Mouse (Mus musculus): ENCODE measurements at regions not wholly inside any gene's neighbourhood (a gene's known extent, or its start where the extent isn't known, plus 50 kb on each side); places are given as distances from the start of the nearest gene placed in this dataset.
"Not testable (repeated sequence)": the region's sequence is repeated elsewhere in the genome, so short reads cannot be mapped to it uniquely, and the experiment has no call there.

DNA sequence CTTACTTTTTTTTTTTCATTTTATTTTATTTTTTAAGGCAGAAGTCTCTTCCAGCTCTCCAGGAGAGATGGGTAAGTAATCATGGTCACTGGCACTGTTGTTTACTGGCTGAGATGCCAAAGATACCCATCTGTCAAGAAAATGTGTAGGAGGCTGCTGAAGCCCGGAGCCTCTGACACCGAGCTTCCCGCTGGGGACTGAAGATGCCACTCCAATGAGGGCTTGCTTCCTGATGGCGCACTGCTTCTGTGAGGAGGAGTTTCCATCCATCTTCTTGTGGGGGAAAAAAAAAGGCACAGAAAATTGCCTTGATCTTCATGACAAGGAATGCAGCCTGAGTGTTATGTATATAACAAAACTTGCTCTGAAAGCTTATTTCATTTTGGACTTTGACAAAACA, 418.2 kb upstream of the Igfbp7 start:
- no peak for DNase-seq (ENCODE audit: low spot score)
- intact Hi-C loops (cut with DNase I), result no loop called here

DNA sequence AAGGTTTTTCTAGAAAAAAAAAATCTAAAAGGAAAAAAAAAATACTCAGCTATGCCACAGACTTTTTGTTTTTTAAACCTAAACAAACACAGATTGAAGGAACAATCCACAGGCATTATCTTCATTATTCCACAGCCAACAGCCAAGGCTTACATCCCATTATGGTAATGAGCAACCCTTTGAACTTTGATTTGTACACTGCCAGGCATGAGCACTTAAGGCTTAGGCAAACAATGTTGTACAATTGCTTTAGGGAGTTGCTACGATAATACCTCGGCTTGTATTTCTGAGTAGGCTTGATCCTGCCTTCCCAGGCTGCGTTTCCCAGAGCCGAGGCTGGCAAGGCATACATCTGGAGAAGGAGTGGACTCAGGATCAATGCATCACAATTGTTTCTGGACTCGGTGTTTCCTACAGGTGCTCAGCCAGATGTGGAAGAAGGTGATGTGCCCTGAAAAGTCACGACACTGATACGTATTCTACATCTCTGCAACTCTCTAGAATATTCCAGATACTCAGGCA, 409.0 kb upstream of the Igfbp7 start:
- no peak for DNase-seq (ENCODE audit: low spot score)
- intact Hi-C loops (cut with DNase I), result no loop called here

DNA sequence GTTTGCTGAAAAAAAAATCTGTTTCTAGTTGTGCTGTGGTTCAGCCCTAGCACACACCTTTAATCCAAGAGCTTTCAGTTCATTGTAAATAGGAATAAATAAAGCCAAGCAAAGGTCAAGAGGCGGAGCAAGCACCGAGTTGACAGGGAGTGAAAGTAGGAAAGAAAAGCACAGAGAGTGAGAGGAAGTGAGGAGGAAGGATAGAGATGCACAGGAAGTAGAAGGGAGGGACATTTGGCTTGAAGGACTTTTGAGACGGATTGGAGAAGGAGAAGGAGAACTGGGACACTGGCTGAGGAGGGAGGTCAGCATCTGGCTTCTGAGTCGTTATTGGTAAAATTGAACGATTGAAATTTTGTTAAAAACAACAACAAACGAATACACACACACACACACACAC, 402.0 kb upstream of the Igfbp7 start:
- intact Hi-C loops (cut with DNase I), result loop anchor here (10.0 kb wide), 1 partner anchor 345 kb away; no protein-coding TSS in a partner anchor
- no peak for DNase-seq (ENCODE audit: low spot score)

DNA sequence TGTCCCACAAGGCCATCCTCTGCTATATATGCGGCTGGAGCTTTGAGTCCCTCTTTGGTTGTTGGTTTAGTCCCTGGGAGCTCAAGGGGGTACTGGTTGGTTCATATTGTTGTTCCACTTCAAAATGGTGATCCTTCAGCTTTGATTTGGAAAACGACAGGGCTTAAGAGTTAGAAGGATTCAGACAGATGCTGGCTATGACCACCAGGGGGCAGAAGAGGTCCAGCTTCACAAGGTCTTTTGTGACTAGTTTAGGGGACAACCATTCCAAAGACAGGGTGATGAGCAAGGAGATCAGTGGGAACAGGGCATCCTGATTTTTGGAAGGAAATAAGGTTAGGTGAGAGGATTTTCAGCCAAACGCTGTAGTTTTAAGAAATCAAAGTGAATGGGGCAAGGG, 399.9 kb upstream of the Igfbp7 start:
- intact Hi-C loops (cut with DNase I), result loop anchor here (10.0 kb wide), 1 partner anchor 343 kb away; no protein-coding TSS in a partner anchor
- no peak for DNase-seq (ENCODE audit: low spot score)

DNA sequence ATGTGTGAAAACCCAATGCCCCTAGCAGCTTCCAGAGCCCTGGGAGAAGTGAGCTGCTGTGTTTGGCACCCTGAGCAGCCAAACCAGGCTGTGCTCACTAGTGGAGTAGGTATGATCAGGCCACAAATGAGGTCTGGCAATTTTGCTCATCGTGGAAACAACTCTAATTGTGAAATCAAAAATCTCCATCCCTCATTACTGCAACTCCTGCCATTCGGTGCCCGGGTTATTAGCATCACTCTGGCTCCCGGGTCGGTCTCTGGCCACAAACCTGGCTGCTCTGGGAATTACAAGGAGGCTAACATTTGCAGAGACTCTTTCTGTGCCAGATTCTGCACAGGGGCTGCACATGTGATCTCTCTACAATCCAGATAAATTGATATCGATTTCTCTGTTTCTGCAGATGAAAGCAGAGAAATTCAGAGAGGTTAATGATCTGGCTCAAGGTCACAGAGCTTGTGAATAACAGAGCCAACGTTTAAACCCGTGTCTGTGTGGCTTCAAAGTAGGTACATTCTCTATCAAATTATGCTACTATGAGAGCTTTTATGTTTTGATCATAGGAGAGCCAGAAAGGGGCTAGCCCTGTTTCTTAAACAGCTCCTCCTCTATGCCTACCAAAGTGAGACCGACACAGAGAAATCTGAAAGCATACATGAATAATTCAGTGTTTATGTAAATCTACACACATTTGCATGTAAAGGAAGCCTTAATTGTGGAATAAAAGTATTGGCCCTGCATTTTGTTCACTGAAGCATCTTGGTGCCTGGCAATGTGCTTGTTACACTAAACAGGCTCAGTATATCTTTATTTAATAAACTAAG, 398.7 kb upstream of the Igfbp7 start:
- intact Hi-C loops (cut with DNase I), result loop anchor here (10.0 kb wide), 1 partner anchor 342 kb away; no protein-coding TSS in a partner anchor

DNA sequence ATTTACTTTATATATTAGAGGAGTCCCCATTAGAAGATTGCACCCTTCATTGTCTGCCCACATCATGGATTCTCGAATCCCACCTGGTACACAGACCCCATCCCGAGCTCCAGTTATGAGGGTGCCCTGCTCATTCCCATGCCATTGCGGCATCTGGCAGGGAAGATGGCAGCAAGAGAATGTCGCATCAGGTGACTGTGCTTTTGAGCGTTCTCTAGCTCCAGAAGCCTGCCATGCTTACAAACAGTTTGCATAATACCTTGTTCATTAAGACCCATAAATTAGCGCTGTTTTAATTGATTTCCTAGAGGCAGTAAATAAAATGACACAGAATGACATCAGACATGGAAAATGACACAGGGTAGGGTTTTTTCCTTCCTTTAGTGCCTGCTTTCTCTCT, 398.0 kb upstream of the Igfbp7 start:
- intact Hi-C loops (cut with DNase I), result loop anchor here (10.0 kb wide), 1 partner anchor 341 kb away; no protein-coding TSS in a partner anchor
- no peak for DNase-seq (ENCODE audit: low spot score)

More for the DNA sequence above, 398.7 kb upstream of the Igfbp7 start:
- no peak for DNase-seq (ENCODE audit: low spot score)

DNA sequence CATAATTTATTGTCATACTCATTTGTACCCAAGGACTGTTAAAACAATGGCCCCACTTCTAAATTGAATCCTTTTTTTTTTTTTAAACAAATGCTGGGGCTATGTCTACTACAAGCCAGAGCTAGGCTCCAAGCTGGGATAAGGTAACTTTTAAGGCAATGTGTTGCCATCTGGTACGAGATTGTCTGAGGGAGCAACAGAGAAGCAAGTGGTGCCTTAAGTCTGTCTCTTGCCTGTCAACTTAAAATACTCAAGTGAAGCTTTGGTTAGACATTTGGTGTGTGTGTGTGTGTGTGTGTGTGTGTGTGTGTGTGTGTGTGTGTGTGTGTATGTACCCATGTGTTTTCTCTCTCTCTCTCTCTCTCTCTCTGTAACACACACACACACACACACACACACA, 397.5 kb upstream of the Igfbp7 start:
- intact Hi-C loops (cut with DNase I), result loop anchor here (10.0 kb wide), 1 partner anchor 341 kb away; no protein-coding TSS in a partner anchor

DNA sequence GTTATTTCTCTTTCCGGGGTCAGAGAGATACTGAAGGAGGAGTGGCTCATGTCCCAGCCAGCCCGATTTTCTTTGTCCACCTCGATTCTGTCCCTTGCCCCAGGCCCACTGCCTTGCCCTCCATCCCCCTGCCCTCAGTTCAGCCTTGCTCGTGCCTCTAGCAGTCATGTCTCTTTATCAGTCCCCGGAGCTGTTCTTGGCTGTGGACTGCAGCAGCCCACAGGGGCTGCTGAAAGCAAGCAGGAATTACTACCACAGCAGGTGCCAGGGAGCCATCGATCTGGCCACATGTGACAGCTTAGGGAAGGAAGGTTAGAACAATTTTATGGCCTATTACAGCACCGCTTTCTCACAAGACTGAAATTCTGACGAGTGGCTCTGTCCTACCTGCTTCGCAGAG, 396.3 kb upstream of the Igfbp7 start:
- no peak for DNase-seq (ENCODE audit: low spot score)
- intact Hi-C loops (cut with DNase I), result loop anchor here (10.0 kb wide), 1 partner anchor 339 kb away; no protein-coding TSS in a partner anchor

More for the DNA sequence above, 397.5 kb upstream of the Igfbp7 start:
- no peak for DNase-seq (ENCODE audit: low spot score)

DNA sequence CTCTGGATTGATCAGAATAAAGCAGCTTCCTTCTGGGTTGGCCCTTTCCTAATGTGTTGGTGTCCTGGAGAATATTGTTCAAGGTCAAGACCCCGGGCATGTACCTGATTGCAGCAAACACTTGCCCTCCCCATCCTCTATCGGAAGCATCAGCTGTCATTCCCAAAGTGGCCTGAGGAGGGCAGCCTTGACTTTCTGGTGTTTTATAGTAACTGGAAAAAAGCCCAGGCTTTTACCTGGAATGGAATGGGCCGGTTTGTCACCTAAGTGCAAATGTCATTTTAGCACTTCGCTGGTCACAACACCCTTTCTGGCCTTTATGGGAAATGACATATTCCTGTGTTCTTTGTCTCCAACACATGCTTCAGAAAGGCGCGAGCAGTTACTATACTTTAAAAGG, 395.7 kb upstream of the Igfbp7 start:
- intact Hi-C loops (cut with DNase I), result loop anchor here (10.0 kb wide), 1 partner anchor 339 kb away; no protein-coding TSS in a partner anchor
- DNase-seq (ENCODE audit: low spot score), result no peak

DNA sequence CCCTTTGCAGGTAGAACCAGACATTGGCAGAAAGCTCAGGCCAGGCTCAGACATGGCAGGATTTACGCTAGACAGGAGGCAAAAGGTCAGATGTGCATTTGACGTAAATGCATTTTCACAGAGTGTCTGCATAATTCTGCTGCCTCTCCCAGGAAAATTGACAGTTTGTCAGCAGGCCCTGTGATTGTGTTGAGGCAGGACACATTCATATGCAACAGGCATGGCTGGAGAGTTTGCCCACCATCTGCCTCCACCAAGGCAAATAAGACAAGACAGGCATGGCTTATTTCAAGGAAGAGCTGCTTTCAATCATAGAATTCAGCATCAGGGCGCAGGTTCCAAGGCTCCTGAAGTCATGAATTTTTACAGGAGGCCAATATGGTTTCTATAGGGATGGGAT, 389.1 kb upstream of the Igfbp7 start:
- intact Hi-C loops (cut with DNase I), result no loop called here
- no peak for DNase-seq (ENCODE audit: low spot score)

DNA sequence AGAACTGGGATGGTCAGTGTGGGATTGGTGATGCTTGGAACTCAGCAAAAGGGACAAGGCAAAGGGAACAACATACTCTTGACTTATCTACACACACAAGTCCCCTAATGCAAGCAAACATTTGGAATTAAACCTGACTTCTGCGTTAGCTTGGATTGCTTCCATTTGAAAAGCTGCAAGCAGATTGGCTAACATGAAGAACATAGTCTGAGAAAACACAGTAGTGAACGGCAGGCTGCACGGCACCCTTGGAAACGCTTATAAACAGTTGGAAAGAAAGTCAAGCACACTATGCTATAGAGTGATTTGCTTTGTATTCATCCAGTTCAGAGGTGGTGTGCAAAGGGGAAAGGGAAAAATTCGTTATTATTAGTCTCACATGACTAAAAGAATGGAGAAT, 387.9 kb upstream of the Igfbp7 start:
- intact Hi-C loops (cut with DNase I), result no loop called here

DNA sequence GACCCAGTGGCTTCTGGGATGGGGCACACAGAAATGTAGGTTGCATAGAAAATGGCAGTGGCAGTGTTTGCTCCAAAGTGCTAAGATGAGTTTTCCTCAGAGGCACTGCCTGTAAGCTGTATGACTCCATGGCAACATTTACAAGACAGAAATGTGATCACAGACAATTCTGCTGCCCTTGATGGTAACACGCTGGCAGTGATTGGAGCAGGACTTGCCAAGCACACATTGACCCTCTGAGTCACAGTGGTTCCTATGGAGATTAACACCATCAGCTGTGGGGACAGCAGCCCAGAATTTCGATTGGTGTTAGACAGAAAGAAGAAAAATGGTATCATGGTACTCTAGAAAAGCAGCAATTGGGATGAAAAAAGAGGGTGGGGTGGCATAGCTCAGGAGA, 376.1 kb upstream of the Igfbp7 start:
- intact Hi-C loops (cut with DNase I), result no loop called here
- DNase-seq (ENCODE audit: low spot score), result no peak

More for the DNA sequence above, 387.9 kb upstream of the Igfbp7 start:
- DNase-seq (ENCODE audit: low spot score), result no peak

DNA sequence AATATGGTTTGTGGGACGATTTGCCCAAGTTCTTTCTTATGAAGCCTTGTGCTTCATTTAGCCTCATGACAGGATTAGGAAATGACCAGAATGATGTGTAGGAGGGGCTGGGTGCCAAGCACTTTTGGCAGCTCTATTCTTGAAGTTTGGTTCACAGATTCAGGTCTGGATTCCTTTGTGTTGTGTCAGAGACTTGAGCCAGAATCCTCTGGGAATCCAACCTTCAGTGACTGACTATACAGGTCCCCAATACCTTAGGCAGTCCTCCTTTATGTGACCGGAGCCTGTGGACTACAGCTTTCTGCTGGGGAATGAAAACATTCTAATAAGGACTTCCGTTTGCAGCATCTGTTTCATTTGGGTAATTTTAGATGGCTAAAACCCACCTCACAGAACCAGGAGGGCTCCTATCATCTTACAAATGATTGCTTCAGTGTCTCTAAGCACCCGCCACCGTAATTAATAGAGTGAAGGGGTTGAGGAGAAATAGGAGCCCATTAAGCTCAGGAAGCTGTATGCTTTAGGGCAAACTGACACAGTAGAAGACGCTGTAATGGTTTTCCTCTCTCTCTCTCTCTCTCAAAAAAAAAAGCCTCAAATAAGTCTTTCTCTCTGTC, 354.7 kb upstream of the Igfbp7 start:
- intact Hi-C loops (cut with DNase I), result no loop called here
- no peak for DNase-seq (ENCODE audit: low spot score)

DNA sequence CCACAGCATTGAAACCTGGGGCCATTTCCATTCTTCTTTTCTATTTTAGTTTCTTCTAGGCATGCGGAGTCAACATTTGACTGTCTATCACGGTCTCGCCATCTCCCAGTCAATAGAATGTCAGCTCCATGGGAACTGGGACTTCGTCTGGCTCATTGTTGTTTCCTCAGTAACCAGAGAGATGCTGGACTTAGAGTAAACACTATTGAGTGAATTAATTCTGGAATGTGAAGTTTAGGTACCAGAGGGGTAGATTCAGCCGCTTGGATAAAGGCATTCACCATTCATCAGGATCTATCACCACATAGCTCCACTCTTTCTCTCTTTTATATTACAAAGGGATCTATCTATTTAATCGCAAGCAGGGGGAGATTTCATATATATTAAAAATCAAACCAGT, 354.2 kb upstream of the Igfbp7 start:
- intact Hi-C loops (cut with DNase I), result no loop called here
- no peak for DNase-seq (ENCODE audit: low spot score)

DNA sequence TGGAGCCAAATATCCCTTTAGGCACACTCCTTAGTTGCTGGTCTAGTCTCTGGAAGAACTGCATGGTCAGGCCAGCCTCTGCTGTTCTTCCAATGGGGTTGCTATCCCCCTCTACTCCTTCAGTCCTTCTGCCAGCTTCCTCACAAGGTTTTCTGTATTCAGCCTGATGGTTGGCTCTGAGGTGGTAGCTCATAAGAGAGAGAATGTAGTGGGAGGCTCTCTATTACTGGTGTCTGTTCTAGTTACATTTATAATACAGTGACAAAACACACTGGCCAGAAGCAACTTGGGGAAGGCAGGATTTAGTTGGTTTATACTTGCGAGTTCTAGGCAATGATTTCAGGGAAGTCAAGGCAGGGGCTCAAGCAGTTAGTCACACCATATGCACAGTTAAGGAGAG, 341.1 kb upstream of the Igfbp7 start:
- no peak for DNase-seq (ENCODE audit: low spot score)

DNA sequence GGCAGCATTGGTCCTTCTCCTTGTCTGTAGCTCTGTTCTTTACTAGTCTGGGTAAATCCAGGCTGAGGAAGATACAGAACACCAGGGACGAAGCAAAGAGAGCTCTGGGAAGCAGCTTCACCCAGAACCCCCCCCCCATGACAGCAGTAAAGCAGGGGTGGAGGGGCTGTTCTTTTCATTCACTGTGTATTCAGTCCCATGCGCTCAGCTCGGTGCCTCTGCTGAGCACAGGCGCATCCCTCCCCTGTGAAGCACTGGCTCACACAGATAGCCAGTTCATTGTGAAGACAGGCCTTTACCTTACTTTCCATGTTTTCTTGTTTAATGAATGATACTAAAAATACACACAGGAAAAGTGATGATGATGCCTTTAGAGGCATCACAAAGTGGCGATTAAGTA, 338.8 kb upstream of the Igfbp7 start:
- intact Hi-C loops (cut with DNase I), result no loop called here
- no peak for DNase-seq (ENCODE audit: low spot score)

More for the DNA sequence above, 341.1 kb upstream of the Igfbp7 start:
- intact Hi-C loops (cut with DNase I), result no loop called here

DNA sequence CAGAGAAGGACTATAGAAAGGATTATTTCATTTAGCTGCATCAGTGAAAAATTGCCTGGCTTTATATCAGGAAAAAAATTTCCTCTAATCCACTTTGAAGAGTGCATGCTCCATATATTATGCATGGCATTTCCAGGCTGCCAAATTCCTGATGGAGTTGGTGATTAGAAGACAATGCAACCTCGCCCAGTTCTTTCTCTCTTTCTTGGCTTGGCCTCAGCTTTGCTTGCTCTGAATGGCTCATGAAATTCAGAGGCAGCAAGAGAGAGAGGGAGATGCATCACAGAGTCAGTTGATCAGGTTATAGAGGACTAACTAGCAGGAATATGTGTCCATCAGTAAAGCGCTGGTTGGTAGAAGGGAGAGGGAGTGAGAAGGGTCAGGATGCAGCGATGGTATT, 335.6 kb upstream of the Igfbp7 start:
- DNase-seq (ENCODE audit: low spot score), result no peak
- intact Hi-C loops (cut with DNase I), result no loop called here

DNA sequence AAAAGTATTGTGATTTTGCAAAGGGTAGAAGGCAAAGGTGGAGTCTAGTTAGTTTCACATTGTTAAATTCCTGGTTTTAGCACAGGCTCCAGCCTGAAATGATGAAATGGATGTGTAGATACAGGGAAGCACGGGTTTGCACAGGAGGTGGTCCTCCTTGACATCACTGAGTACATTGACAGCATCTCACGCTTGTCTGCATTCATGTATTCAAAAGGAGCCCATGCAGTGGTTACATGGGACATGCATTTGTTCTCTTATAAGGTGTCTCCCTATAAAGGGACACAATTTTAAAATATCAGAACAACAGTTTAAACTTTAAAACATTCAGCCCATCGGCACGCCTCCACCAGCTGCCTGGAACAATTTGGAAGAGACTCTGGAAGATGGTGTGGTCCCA, 322.4 kb upstream of the Igfbp7 start:
- intact Hi-C loops (cut with DNase I); DNase-seq (ENCODE audit: low spot score): not testable (repeated sequence)

DNA sequence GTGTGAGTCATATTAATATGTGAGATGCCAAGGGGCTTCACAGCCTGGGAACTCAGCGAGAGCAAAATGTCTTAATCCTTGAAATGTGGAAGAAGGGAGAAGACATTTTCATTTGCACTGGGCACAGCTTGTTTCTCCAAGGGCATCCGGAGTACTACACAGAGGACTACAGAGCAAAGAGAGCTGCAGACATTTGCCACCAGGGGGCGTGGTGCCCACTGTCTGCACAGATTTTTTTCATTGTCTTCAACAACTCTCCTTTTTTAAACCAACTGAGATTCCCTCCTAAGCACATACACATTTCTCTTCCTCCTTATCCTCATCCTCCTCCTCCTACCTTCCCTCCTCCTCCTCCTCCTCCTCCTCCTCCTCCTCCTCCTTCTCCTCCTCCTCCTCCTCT, 273.8 kb upstream of the Igfbp7 start:
- no peak for DNase-seq (ENCODE audit: low spot score)
- intact Hi-C loops (cut with DNase I), result no loop called here

DNA sequence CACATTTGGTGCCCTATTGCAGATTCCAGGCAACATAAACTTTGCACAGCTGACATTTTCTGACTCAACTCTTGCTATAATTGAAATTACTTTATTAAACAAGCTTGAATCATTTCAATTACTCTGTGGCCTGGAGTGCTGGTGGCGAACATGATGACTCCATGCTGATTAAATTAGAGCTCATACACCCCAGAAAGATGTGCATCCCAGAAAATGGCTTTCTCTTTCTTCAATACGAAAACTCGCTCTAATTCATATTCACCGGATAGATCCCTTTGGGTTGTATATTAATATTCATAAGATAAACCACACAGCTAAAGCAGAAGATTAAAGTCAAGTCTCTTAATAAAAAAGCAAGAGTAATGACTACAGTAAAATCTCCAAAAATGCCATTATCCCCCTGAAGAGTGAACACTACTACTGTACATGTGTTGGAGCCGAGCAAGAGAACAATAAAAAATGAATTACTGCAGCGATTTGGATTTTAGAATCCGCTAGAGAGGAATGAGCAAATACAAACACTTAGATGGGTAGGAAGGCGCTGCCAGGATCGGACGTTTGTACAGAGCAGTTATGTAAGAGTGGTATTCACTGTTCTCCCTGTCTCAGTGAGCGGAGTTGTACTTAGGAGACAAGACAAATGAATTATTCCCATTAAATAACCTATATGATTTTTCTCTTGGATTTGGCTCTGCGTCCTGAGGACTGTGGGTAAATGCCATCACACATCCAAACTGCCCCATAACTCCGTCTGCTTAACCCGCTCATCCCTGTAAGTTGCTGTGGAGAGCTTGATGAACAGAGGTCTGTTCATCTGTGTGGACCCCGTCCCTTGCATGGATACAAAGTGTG, 264.5 kb upstream of the Igfbp7 start:
- intact Hi-C loops (cut with DNase I), result no loop called here
- DNase-seq (ENCODE audit: low spot score), result no peak

Data from heart, postnatal 25 days (tissue).